ENCODE assay signal across 9 mouse cellular contexts in genomic region chr16:64748237-64748636, GRCm38 (mm10). TPM values are rescaled to one million over a fixed set of nuclear protein-coding genes. Genes with fewer than 3 reads are reported as not detected.
DNase-seq lines count a peak whose midpoint lies in the region; ATAC-seq and TF ChIP-seq lines count a peak whose summit lies in the region.
"Had no signal": no experiment of that assay in that cellular context is flagged by ENCODE, and none has a peak within 500 bp of the region (broad histone marks: within the 10 kb centered on the region; RNA-seq: fewer than 3 reads in every experiment).

No protein-coding gene starts in this region.

- H3K27ac ChIP-seq in gastrocnemius, adult 2 months, result no peak overlapping the region
- no peak overlapping the region for H3K27ac ChIP-seq in small intestine, adult 2 months (ENCODE audit: insufficient read depth, low read depth, low read length)
- H3K27ac ChIP-seq: midbrain, embryonic 12.5 days had no signal

- TF ChIP-seq POLR2A in small intestine, adult 2 months (IDR thresholded peaks at IDR 0.05; ENCODE audit: low read depth, low read length), result no peak

- POLR2A ChIA-PET in Patski (lab: Charles Lee), result no interaction called here

- CTCF ChIA-PET in Patski (lab: Charles Lee), result interaction anchor here (0.8 to 1.7 kb wide), 5 partner anchors 9 to 724 kb away, joined by 3 to 6 read pairs (median 3); no protein-coding TSS in a partner anchor

- intact Hi-C loops in heart, postnatal 36 days (cut with DNase I), result loop anchor here (5.0 kb wide), 3 partner anchors 891 to 1806 kb away; no protein-coding TSS in a partner anchor
- intact Hi-C loops in heart, postnatal 25 days (cut with DNase I), result loop anchor here (5.0 to 10.0 kb wide), 2 partner anchors 1733 to 1806 kb away; no protein-coding TSS in a partner anchor
- intact Hi-C loops in gastrocnemius, adult 2 months (cut with DNase I), result loop anchor here (10.0 kb wide), 1 partner anchor 873 kb away; no protein-coding TSS in a partner anchor

- no peaks in the 10 kb centered on the region for H3K4me1 ChIP-seq in small intestine, adult 2 months (ENCODE audit: control insufficient read depth, insufficient read depth, insufficient read length, low read length)
- H3K4me1 ChIP-seq: midbrain, embryonic 12.5 days had no signal

- WGBS in small intestine, adult 2 months, result 10% methylated on average over 10 of the region's 10 CpGs

- H3K27me3 ChIP-seq in Patski, result no peaks in the 10 kb centered on the region
- no peaks in the 10 kb centered on the region for H3K27me3 ChIP-seq in small intestine, adult 2 months (ENCODE audit: control insufficient read depth, insufficient read depth, low read length)
- H3K27me3 ChIP-seq: midbrain, embryonic 12.5 days had no signal

- peak; percentile 91 for TF ChIP-seq CTCF in Patski (IDR thresholded peaks at IDR 0.05)
- peak; percentile 91 for TF ChIP-seq CTCF in gastrocnemius, adult 2 months (IDR thresholded peaks at IDR 0.05)
- peak; percentile 93; the same call in 1 of the 2 replicates for TF ChIP-seq CTCF in small intestine, adult 2 months (IDR thresholded peaks at IDR 0.05; ENCODE audit: extremely low read depth, insufficient read length, insufficient replicate concordance, low read depth, low read length)

- H3K36me3 ChIP-seq in small intestine, adult 2 months (ENCODE audit: control insufficient read depth, insufficient read depth, low read length), result no peaks in the 10 kb centered on the region
- H3K36me3 ChIP-seq: midbrain, embryonic 12.5 days had no signal

- no peak for ATAC-seq in Patski
- ATAC-seq in megakaryocyte progenitor cell, adult 5-6 weeks (replicated peaks; ENCODE audit: poor library complexity), result peak; percentile 91

- peak; percentile 42 to 70 for DNase-seq in heart, postnatal 36 days
- no peak for DNase-seq in heart, postnatal 25 days (ENCODE audit: low spot score)
- no peak for DNase-seq in Patski (ENCODE audit: low read depth, low spot score)
- peak; percentile 67 to 80 for DNase-seq in cerebellum, postnatal 4 days (ENCODE audit: low spot score in 2 of 2)
- peak; percentile 59 for DNase-seq in gastrocnemius, adult 2 months
- DNase-seq in layer of hippocampus, postnatal 14 days (ENCODE audit: low spot score in 2 of 2), result peak; percentile 71 to 79

- in situ Hi-C loops in Patski (cut with MboI; ENCODE audit: low pct_unique_long_range_greater_than_20kb), result loop anchor here (10.0 to 25.0 kb wide), 2 partner anchors 886 to 1803 kb away; partner anchors contain the start of gene Epha3

- H3K4me3 ChIP-seq in gastrocnemius, adult 2 months, result no peak overlapping the region
- H3K4me3 ChIP-seq in small intestine, adult 2 months (ENCODE audit: low read depth, low read length), result no peak overlapping the region
- H3K4me3 ChIP-seq: midbrain, embryonic 12.5 days had no signal

RNA-seq across cellular contexts. Expression of gene 4930453N24Rik, which starts 22.7 kb away (rescaled TPM):
- total RNA-seq in heart, postnatal 36 days (2021), result 10 to 100 TPM; 22.9 to 26.9 TPM
- 10 to 100 TPM; 22.3 to 23.8 TPM for total RNA-seq in heart, postnatal 25 days (2021)
- polyA plus RNA-seq in Patski (2021), result 25.8 TPM
- total RNA-seq in gastrocnemius, adult 2 months (2021), result 10 to 100 TPM; 52.9 to 55.0 TPM
- 10 to 100 TPM; 18.7 to 21.6 TPM for total RNA-seq in layer of hippocampus, postnatal 14 days (2021)
- 47.2 and 51.2 TPM in 2 replicates for total RNA-seq in megakaryocyte progenitor cell, adult 5-6 weeks (2015)
- total RNA-seq in megakaryocyte progenitor cell, adult 5-6 weeks (2017), result 22.5 and 33.8 TPM in 2 replicates
- 0.70 and 1.4 TPM in 2 replicates for polyA plus RNA-seq in small intestine, adult 2 months (2012; rRNA removed)

Comparison
In these comparisons a context has a peak if more than half of its experiments do, and no peak if none do; other contexts are left out.
1. DNase-seq: peak in heart, postnatal 36 days (2 of 2), cerebellum, postnatal 4 days (2 of 2), gastrocnemius, adult 2 months (single experiment) and layer of hippocampus, postnatal 14 days (2 of 2); none in heart, postnatal 25 days (single experiment) and Patski (single experiment).
2. Peak in every context shown above with its lines, with median percentiles within 50 percentile points of each other: CTCF ChIP-seq.